Mouse (Mus musculus): ENCODE data around the gene Mylpf.

The Mylpf gene

DNA sequence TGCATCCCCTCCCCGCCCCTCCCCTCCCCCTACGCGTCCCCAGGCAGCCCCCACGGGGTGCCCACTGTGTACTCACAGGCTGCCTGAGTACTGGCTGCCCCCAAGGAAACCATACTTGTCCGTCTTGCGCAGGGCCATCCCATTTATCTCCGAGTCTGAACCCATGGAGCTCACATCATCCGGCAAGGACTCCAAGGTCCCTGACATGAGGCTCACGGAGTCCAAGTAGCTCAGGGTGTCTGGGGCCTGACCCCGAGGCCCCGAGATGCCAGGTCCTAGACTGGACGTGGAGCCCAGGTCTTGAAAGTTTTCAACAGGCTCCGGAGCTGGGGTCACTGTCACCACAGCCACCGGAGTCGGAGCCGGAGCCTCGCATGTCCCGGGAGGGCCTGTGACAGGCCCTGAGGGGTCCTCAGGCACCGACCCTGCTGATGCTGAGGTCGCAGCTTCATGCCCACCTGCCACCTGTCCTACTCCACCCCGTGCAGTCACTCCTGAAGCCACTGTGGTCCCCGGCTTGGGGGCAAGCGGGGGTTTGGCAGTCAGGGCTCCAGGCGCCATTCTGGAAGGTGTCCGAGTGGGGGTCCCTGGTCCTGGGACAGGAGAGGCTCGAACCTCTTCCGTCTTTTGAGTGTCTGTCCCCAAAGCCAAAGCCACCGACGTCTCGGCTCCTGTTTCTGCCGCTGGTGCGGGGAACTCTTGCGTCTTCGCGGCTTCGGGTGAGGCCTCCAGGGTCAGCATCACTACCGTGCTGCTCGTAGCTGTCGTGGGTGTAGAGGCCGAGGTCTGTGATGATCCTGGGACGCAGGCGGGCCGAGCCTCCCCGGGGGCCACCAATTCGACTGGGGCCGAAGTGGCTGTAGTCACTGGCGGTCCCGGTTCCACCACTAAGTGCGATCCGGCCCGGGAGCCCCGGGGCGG, 1.1 kb upstream of the Mylpf start:
- peak; percentile 34 for DNase-seq (ENCODE audit: low spot score)

DNA sequence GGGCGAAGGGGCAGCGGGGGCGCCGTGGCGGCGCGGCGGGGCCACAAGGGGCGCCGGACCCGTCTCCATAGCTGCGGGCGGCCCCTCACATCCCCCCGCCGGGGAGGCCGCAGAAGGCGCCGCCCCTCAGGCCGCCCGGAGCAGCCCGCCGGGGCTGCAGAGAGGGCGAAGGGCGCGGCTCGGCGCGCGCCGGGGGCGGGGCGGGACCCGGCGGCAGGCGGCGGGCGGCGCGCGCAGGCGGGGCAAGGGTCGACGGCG, 466 bp upstream of the Mylpf start, which contains the start of gene Tbc1d10b:
Gene Tbc1d10b, minus strand, starts transcription at position 174 of the 258 bp plus-strand sequence.
- DNase-seq (ENCODE audit: low spot score): no peak

DNA sequence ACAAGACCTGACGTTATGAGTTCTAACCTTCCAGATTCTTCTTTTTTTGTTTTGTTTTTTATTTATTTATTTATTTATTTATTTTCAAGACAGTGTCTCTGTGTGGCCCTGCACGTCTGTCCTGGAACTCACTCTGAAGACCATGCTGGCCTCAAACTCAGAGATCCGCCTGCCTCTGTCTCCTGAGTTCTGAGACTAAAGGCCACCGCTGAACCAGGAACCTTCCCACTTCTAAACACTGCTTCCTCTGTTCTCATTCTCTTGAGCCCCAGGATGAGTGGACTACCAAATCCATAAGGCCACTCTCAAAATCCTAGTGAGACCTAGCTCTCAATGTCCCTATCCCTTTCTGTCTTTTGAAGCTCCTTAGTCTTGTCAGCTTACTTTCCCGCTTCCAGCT, 1.2 kb downstream of the Mylpf start:
- DNase-seq (ENCODE audit: low spot score): no peak

DNA sequence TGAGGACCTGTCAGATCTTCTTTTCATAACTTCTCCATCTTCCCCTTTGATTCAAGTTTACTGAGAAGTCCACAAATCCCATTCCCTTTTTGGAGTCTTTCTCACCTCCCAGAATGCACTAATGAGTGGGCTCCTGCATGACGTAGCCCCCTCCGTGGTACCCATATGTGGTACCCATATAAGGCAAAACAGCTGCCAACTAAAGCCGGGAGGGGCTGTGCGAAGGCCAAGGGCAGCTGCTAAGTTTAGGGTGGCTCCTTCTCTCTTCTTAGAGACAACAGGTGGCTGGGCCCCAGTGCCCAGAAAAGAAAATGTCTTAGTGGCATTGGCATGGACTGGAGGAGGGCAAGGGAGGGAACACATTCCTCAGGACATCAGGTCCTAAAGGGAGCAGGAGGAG, 1.6 kb downstream of the Mylpf start:
- no peak for DNase-seq (ENCODE audit: low spot score)

DNA sequence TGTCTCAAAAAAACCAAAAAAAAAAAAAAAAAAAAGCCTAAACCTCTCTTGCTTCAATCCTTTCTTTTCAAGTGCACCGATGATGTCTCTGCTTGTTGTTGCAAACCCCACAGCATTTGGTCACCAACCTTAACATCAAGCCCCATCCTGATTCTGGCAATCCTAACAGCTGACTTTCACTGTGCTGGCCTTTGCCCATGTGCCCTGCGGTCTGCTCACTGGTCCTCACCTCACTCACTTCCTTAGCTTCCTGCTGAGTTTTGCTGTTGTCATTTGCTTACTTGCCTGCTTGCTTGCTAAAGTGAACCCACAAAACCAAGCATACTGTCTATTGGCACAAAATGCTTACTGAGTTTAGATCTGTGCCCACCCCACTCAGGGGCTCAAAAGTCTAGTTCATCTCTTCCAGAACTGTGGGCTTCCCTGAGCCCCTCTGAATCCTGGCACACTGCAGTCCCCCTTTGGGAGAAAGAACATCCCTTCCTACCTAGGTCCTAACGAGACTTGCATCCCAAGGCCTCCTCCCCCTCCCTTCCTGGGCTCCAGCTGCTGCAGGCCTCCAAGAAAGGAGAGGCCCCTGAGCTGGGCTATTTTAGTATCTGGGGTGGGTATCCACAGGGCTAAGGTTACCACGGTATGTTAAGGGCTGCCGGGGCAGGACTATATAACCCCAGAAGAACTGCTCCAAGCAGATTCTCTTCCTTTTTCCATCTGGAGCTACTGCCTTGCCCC, 2.5 kb downstream of the Mylpf start:
- DNase-seq (ENCODE audit: low spot score): no peak

DNA sequence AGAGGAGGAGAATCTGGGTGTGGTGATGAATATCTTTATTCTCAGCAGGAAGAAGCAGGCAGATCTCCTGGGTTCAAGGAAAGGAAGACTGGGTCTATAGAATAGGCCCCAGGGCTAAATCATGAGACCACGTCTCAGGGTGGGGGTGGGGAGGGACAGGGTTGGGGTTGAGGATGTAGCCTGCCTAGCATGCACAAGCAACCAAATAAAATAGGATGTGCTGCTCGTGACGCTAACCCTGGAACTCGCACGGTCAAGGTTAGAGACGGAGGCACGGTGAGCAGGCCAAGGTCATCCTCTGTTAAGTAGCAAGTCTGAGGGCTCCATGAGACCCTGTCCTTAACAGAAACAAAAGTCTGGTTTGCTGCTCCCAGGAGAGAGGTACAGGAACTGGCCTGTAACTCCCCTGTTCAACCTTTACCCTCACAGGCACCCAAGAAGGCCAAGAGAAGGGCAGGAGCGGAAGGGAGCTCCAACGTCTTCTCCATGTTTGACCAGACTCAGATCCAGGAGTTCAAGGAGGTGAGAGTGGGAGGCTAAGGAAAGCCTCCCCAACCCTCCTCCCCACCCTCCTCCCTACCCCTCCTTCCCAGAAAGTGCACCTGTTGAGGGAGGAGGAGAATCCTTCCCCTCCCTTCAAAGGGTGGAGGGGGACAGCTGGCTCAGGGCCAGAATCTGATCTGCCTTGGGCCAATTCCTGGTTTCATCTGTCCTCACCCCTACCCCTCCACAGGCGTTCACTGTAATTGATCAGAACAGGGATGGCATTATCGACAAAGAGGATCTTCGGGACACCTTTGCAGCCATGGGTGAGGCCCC, 4.0 kb downstream of the Mylpf start:
- DNase-seq (ENCODE audit: low spot score): no peak

DNA sequence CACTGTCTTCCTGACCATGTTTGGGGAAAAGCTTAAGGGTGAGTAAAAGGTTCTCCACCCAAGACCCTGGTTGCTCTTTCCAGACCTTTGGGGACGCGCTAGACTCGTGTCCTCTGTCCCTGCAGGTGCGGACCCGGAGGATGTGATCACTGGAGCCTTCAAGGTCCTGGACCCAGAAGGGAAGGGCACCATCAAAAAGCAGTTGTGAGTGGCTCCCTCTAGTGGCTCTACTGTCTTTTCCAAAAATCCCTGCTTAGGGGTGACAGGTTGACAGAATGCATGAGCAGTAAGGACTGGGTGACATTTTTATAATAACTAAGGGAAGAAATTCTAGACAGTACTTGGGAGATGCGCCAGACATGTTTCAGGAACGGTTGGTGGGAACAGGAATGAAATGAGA, 4.8 kb downstream of the Mylpf start:
- peak; percentile 70 for DNase-seq (ENCODE audit: low spot score)

DNA sequence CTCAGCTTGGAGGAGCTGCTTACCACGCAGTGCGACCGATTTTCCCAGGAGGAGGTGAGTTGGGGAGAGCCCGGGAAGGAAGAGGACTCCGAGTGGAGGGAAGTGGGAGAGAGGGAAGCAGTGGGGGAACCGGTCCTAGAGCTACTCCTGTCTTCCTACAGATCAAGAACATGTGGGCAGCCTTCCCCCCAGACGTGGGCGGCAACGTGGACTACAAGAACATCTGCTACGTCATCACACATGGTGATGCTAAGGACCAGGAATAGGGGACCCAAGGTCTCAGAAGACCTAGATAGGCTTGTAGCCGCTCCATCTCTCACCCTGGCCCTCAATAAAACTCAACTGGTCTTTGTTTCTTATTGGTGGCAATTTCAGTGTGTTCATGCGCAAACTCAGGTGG, 5.2 kb downstream of the Mylpf start:
- no peak for DNase-seq (ENCODE audit: low spot score)

DNA sequence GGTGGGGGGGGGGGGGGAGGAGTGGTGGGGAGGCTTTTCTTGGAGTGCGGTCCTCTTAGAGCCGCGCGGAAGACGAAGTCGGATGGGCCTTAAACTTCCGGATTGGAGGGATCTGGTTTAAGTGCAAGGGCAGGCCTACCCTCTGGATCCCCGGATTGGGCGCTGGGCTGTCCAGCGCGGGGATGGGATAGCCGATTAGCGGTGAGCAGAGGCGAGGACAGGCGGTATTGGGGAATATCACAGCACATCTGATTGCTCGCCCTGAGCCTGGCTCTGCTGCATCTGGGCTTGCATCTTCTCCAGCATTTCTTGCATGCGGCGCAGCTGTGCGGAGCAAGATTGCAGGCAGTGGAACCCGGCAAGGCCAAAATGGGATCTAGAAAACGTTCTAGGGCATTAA, 5.8 kb downstream of the Mylpf start:
- DNase-seq (ENCODE audit: low spot score): peak; percentile 27

DNA sequence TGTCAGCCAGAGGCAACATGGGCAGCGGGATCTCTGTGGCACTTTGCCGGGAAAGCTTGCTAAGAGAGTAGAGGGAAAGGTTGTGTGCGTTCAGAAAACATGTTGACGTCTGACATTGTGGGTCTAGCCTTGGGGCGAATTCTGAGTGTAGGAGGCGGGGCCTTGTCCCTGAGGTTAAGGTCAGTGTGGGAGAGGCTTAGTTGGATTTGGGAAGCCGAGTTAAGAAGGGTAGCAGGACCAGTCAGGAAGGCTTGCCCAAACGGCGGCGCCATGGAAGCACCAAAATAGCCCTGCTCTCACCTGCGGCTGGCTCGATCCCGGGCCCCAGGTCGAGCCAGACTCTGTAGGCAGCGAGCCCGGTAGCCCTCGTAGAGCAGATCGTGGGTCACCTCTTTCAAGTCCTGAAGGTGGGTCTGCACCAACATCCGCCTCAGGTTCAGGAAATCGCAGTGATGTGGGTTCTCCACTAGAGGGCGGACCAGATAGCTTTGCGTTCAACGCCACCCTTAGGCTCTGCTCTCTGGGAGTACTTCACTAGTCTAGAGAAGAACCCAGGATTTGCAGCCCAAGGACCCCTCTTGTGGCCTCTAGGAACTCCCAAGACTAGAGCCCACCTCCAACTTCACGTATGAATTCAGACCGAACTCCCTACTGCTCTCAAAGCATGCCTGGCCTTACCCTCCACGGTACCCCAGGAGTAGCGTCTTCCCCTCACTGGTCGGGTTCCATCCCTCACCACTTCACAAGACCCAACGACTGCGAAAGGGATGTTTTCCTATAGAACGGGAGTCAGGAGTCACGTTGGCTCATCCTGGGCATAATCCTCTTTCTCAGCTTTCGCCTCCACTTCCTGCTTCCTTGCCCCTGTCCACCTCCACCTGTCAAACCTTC, 6.5 kb downstream of the Mylpf start:
- peak; percentile 90 for DNase-seq (ENCODE audit: low spot score)

DNA sequence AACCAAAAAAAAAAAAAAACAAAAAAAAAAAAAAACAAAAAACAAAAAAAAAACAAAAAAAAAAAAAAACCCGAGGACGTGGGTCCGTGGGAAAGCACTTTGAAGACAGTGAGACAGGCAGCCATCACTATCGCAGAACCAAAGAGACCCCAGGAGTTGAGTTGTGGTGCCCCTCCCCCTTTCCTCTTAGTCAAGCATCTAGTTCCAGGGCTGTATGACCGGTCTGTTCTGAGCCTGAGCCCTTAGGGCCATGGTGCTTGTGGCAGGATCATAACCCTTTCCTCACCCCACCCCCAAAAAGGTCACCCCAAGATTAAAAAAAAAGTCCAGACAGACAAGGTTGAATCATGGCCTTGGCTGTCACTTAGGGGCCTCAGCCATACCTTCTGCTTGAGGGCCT, 7.6 kb downstream of the Mylpf start:
- no peak for DNase-seq (ENCODE audit: low spot score)

DNA sequence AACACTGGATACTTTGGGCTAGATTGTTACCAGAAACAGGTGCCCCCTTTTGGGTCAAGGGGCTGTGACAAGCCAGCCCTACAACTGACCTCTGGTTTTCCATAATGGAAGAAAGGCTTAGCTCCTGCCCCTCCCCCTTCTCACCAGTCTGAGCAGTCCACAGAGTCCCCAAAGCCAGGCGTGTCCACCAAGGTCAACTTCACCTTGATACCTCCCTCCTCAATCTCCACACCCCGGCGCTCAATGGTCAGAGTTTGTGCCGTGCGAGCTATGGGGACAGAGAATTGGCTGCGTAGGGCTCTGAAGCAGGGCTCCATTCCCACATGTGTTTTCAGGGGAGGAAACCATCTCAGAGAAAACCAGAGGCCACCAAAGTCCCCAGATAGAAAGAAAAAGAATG, 8.8 kb downstream of the Mylpf start:
- no peak for DNase-seq (ENCODE audit: low spot score)

DNA sequence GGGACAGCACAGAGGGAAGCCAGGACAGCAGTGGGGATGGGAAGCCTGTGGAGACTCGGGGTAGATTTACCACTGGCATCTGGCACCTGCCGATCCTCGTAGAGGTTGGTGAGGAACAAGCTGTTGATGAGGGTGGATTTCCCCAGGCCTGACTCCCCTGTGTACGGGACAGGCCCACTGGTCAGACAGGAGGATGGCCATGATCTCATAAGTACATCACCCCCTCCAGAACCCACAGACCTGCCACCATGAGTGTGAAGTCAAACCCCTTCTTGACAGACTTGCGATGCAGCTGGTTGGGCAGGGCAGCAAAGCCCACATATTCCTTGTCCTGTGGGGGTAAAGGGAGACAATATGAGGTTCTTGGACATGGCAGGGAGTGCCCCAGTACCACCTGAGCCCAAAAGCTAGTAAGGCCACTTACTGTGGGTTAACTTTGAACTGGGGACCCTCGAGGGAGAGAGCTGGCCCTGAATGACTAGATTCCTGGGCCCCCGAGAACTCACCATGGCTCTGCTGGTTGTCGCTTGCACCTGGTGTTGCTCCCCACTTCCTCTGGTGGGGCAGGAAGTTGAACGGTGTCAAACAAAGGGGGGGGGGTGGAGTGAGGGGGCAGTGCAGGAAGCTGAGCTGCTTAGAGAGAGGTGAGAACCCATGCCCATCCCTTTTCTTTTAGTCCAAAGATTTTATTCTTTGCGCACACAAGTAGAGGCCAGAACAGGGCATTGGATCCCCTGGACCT, 9.4 kb downstream of the Mylpf start:
- no peak for DNase-seq (ENCODE audit: low spot score)

DNA sequence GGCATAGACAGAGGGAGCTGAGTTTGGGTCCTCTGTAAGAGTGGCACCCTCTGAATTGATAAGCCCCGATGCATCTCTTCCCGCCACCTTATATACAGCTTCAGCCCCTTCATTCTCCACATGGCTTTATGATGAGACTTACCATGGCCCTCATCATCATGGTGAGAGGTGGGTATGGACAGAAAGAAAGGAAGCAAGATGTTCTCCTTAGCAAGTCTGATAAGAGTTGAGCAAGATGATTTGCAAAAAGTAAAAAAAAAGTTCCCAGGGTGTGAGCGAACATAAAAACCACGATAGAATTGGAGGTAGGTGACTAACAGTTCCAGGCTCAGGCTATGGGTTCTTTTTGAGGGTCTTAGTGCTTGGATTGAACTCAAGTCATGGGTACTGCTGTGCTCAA, 10.0 kb downstream of the Mylpf start:
- DNase-seq (ENCODE audit: low spot score): no peak

DNA sequence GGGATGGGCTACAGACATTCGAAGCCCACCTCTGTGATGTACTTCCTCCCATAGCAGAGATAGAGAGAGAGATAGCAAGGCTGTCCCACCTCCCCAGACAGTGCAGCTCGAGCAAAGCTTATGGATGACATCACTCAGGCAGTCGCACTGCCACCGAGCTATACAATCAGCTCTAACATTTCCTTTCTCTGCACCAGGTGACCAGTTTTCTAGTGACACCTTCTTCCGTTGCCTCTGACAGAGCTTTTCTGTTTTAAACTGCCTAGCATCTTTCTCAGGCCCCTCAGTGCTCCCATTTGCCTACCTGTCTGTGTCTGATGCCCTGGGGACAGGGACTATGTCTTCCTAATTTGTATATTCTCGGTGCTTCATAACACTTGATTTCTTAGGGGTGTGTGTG, 11.8 kb downstream of the Mylpf start:
- DNase-seq (ENCODE audit: low spot score): no peak

DNA sequence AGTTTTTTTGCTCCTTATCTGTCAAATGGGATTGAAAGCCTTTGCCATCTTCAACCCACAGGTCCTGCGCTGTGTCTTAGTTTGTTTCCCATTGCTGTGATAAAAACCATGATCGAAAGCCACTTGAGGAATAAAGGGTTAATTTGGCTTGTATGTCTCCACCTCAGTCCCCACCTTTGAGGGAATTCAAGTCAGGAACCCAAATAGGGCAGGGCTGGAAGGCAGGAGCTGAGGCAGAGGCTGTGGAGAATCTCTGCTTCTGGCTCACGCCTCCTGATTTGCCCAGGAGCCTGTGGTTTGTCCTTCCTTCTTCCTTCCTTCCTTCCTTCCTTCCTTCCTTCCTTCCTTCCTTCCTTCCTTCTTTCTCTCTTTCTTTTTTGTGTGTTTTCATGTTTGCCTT, 14.4 kb downstream of the Mylpf start:
- no peak for DNase-seq (ENCODE audit: low spot score)

DNA sequence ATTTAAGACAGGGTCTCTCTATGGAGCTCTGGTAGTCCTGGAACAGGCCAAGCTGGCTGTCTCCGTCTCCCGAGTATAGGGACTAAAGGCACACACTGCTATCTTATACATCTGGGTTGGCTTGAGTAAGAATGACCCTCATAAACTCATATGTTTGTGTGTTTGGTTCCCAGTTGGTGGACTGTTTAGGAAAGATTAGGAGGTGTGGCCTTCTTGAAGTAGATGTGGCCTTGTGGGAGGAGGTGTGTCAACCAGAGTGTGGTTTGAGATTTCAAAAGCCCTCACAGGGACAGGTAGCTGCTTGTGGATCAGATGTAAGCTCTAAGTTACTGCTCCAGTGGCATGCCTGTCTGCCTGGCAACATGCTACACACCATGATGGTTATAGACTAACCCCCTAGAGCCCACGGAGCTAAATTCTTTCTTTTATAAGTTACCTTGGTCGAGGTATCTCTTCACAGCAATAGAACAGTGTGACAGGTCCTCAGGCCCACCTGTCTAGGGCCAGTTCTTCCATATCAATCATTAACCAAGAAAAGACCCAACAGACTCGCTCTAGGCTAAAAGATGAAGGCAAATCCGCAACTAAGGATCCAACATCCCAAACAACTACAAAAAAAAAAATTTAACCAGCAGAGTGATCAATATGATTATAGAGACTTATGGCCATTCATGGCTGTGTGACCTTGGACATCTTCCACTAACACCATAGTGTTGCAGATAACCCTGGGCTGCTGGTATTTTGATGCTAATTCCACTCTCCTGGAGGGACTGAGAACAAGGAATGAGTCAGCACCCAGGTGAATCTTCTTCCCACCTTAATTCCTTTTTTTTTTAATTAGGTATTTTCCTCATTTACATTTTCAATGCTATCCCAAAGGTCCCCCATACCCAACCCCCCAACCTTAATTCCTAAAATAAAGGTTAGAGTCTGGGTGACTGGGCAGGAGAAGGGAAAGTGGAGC, 15.1 kb downstream of the Mylpf start:
- DNase-seq (ENCODE audit: low spot score): no peak

DNA sequence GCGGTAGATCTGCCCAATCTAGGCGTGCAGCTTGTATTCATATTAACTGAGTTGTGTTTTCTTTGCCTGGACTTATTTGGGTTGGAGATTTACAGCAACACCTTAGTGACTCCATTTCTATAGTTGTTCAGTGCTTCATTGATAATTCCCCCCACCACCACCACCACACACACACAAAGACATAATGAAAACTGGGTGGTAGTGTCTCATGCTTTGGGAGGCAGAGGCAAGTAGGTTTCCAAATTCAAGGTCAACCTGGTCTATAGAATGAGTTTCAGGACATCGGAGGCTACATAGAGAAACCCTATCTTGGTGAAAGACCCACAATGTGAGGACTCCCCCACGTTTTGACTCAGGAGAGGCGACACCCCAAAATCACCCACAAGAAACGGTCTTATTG, 15.9 kb downstream of the Mylpf start:
- DNase-seq (ENCODE audit: low spot score): no peak

DNA sequence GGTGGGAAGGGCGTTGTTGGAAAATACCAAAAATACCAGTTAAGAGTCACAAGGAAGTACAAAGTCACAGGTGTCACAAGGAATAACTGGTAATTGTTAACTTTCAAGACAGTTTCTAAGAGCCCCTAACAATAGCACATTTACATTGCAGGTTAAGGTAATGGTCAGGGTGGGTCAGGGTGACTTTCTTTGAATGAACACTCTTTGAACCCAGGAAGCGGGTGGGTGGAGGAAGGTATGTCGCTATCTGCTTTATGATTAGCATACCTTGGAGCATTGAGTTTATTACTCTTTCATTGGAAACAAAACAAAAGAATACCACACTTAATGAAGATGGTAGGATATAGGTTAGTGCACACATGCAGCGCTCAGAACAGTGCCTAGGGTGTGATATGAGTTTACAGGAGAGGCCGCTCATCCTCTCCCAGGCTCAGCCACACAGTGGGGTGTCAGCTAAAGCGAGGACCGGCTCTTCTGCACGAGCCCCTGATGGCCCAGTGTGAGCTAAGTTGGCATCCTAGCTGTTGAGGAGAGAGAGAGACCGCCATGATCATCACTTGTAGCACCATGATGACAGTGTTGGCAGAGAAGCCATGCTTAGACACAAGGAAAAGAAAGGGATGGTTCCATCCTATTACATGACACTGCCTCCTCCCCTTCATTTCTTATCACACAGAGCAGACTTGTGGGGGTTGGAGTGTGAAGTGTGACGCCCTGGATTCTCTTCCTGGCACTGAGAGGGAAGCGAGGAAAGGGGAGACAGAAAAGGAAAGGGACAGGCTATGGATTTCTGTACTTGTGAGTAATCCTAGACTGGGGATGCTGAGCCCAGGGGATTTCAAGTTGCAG, 16.7 kb downstream of the Mylpf start:
- DNase-seq (ENCODE audit: low spot score): no peak
